Mouse (Mus musculus) frontal cortex, postnatal 10 days (tissue): ENCODE results near the gene Zcchc8.

Source experiments
- DNase-seq, 2 experiments: peaks; one replicate each; pipeline ENCODE4 v3.0.0; 2022; ENCODE audit warnings: low spot score in 2 of 2, mixed read lengths in 1 of 2

Zcchc8 gene

DNA sequence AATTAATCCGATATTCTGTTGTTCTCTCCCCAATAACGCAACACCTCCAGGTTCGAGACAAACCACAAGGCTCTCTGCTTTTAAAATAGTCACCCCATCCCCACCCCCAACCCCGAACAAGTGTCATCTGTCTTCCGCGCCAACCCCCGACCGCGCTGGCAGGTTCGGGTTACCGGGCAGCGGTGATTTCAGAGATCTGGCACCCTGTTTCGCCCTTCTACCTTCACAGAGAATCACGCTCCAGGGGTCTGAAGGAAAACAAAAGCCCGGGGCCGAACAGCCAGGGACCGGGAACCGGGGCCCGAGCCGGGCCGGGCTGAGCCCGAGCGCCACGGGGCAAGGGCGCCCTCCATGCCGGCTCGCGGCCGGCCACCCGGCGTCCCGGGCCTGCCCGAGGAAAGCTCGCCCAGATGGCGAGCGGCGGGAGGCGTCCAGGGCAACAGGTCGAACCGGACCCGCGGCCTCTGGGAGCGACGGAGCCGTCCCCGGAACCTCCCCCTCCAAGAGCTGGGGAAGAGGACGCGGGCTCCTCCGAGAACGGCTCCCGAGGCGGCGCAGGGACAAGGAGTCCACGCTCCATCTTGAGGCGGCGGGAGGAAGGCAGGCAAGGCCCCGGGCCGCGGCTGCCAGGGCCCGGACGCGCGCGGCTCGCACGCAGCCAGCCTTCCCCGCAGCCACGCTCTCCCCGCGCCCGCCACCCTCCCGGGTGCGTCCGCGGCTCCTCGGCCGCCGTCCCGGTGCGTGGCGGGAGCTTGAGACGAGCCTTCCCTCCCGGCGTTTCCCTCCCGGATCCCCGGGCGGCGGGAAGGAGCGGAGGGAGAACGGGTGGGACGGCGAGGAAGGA is 37.3 kb downstream of the Zcchc8 start:
- DNase-seq = peak; percentile 26 to 56

DNA sequence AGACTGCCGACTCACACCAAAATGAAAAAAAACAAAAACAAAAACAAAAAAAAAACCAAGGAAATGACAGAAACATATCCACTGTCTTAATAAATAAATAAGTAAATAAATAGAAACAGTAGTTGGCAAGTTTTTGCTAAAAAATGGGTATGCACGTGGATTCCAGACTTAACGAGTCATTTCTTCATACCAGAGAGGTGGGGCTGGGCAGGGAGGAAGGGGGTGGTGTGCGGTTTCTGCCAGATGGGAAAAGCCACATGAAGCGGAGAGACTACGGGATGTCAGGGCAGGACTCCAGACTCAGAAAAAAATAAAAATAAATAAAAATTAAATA is 37.9 kb downstream of the Zcchc8 start:
- peak; percentile 28 to 39 for DNase-seq

DNA sequence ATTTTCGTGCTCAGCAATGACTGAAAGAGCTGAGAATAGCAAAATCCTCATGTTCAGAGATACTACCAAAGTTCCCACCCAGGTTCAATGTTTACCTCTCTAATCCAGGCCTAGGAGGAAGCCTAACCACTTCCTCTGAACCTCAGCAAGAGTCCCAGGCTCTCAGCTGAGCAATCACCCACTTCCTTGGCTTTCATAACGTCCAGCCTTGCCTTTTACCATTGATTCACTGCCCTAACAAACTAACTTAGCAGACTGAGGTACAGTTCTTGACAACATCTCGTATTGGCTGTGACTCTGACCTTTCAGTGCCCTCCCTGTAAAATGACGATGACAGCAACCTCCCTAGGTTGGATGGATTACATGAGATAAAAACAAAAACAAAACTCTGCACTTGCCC is 38.5 kb downstream of the Zcchc8 start:
- no peak for DNase-seq

DNA sequence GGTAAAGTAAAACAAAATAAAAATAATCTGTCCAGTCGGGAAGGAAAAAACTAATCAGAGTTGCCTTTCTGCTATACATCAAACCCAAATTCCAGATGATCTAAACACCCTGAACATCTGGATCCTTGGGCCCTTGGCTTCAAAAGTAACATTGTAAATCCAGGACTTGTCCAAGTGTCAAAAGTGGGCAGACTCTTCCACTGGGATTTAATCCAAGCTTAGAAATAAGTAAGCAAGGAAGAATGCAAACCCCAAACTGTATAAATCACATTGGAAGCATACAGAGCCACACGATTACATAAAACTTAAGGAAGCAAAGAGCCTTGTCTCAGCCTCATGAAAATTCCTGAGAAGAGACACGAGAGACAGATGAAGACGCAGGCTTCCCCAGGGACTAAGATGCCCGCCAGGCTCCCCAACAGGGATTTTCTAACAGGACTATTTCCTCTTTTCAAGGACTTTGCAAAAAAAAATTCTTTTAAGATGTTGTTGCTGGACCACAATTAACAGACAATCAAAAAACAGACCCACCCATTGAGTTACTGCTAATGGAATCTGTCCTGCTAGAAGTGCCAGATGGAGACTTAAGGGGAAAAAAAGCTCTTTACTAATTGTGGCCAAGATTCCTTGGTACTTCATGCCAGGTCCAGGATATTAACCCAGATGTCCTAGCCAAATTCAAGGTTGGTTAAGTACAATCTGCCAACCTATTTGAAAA is 41.2 kb downstream of the Zcchc8 start:
- DNase-seq = no peak

DNA sequence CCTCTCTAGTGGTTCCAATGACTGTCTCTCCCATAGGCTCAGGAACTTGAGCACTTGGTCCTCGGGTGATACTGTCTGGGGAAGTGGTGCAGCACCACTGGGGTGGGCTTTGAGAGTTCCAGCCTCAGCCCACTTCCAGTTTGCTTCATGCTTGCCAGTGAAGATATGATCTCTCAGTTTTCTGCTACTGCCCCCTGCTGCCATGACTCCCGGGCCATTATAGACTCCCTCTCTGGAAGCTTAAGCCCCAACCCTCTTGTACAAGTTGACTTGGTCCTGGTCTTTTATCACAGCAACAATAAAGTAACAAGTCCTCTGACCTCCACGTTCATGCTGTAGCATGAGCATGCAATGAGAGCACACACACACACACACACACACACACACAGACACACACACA is 41.8 kb downstream of the Zcchc8 start:
- DNase-seq = no peak

DNA sequence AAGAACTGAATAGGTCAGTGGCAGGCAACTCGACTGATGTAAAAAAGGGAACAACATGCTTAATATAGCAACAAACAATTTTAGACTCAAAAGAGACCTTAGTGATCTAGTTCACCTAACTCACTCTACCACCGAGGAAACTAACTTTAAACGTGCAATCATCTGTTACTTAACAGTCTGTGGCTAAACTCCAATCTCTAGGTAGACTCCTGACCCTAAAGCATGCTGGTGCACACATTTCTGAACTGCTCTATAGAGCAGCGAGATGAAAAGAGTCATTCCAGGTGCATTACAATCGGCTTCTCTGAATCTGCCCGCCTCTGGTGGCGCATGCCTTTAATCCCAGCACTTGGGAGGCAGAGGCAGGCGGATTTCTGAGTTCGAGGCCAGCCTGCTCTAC is 45.2 kb downstream of the Zcchc8 start:
- no peak for DNase-seq

DNA sequence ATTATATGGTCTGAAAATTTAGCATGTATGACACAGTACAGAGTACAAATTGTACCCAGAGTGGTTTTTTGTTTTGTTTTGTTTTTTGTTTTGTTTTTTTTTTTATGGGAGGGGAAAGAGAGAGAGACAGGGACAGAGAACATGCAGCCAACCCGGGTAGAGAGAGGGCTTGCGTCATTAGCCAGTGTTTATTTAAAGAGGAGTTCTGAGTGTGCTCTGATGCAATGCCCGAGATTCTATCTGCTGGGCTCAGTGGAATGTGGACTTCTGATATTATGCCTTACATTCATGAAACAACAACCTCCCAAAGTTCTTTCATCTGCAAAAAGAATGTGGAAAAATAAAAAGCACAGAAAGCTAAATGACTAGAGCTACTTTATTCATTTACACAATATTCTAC is 45.7 kb downstream of the Zcchc8 start:
- DNase-seq = no peak

DNA sequence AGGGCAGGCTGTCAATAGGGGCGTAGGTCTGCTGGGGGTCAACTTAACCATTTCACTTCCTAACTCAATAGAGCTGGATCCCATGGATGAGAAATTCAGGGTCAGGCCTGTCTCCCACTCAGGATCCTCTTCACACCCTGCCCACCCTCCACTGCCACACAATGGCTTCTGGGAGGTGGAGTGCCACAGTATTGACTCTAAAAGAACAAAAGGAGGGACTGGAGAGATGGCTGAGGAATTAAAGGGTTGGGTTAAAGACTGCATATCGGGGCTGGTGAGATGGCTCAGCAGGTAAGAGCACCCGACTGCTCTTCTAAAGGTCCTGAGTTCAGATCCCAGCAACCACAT is 49.5 kb downstream of the Zcchc8 start:
- DNase-seq = no peak

DNA sequence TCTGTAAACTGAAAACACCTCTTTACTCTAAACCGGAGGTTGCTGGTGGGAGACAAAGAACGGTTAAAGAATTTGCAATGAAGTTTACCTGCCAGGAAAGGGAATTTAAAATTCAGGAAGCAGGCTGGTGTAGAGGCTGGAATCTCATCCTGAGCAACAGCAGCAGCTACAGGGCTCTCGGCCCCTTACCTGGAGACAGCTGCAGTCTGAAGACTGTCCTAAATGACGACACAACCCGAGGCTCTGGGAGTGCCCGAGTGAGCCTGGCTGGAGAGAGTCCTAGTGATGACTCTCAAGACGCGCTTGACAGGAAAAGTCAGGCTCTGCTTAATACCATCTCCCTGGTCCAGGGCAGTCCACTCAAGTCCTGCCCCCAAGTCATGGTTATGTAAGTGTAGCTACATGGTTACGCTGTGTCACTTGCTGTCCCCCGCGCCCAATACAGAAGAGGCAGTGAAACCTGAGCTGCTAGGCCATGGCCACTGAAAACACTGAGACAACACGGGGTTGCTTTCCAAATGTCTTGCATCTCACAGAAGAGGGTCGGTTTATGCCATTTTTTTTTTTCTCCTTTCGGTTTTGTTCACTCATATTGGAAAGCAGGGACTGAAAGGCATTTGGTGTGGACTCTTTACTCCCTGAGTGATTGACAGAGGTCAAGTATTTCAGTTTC is 50.0 kb downstream of the Zcchc8 start:
- no peak for DNase-seq

DNA sequence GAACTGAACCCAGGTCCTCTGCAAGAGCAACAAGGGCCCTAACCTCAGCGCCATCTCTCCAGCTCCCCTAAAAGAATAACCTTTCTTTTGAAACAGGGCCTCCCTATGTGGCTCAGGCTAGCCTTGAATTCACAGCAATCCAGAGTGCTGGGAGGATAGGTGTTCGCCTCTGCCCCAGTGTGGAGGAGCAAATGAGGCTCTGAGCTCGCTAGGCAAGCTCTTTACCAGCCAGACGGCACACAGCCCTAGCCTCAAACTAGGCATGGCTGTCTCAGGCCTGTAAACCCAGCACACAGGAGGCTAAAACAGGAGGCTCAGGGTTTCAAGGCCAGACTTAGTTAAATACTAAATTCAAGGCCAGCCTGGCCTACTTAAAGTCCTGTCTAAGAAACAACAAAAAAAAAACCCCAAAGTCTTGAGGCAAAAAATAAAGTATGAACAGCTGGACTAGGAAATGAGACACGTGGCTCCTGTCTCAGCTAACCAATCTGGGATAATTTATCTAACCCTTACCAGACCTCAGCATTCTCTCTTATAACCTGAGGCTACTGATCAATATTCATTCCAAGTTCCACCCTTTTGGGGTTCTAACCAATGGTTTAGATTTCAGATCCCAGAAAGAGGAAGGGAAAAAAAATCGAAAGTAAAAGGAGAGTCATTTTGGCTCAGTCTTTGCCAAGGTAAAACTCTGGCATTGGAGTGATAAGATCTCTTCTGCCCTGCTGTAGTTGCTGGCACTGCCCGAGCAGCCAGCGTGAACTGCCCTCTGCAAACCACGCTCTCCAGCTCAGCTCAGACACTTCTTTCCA is 50.7 kb downstream of the Zcchc8 start:
- no peak for DNase-seq

DNA sequence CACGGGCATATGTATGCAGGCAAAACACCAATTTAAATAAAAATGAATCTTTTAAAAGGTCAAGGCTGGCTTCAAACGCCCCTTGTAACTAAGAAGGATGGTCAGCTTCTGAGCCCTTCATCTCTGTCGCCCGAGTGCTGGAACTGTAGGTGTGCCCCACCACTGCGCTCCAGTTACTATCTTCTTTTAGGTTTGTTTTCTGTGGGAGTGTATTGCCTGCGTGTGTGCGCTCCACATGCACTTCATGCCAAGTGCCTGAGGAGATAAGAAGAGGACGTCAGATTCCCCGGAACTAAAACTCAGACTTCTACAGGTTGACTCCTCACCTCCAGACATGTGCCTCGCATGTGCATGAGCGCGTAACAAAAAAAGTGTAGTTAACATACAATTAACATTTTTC is 53.0 kb downstream of the Zcchc8 start:
- DNase-seq = no peak

DNA sequence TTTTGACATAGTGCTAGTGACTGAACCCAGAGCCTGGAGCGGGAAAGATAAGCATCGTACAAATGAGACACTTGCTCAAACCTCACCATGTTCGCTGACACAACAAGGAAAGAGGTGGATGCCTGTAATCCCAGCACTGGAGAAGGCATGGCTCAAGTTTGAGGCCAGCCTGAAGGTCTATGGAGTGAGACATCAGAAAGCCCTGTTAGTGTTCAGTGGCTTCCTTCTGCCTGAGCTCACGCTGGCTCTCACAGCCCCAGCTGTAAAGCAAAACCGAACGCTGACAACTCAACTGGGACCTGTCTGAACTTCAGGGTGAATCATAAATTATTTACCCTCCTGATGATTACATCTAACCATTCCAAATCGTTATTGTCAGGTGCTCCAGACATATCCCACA is 54.9 kb downstream of the Zcchc8 start:
- DNase-seq = no peak

DNA sequence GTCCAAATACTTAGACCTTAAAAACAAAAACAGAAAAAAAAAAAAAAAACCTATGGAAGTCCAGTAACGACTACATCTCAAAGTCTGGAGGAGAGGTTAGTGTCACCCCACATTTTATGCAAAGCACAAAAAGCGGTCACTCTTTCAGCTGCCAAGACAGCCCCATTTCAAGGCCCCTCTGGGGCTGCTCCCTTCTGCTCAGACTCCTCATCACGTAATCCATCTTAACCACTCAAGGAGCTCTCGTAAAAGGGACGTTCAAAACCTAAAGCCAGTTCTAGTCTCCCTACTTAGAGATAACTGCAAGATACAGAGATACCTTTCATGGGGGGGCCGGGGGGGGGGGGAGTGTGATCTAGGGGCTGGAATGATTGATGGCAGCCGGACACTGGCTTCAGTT is 56.6 kb downstream of the Zcchc8 start:
- no peak for DNase-seq

DNA sequence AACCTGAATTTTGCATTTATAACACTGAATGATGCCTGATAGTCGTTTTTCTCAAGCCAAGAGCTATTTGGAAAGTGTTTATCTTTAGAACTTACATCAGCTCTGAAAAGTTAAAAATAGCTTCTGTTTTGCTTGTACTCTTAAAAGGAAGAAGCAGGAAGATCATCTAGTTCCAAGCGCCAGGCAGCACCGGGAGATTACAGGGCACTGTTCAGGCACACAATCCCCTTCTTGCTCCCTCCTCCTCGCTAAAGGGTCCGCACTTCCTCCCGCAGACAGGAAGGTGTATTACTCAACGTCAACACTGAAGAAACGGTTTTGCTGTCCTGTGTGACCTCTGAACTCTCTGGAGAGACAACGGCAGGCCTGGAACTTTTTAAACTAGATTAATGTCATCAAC is 58.8 kb downstream of the Zcchc8 start:
- no peak for DNase-seq

DNA sequence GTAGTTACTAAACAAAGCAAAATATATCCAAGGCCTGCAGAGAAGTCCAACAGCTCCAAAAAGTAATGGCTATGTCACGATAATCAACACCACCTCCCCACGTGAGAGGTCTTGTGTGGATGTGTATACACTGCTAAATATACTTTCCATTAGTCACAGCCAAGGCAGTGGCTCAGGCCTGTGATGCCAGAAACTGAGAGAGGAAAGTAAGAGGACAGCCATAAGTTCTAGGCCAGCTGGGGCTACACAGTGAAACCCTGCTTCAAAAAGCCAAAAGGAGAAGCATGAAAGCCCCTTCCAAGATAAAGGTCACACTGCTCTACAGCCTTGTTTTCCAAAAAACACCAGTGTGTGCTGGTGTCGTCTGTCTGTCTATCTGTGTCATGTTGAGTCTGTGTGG is 59.3 kb downstream of the Zcchc8 start:
- DNase-seq = no peak

DNA sequence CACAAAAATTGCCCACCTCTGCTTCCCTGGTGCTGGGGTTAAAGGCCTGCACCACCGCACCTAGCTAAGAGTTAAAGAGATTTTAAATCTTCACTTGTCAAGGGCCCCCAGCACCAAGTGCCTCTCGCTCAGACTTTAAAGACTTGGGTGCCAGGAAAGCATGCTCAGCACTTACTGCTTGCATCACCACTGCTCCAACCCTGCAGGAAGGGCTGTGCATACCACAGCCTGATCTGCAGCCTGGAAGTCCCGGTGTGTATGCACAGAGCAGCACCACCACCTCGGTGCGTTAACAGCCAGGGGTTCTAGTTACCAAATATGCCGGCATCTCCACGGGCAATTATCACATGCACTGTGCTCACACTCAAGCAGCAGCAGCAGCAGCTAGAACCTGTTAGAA is 63.2 kb downstream of the Zcchc8 start:
- DNase-seq = no peak

DNA sequence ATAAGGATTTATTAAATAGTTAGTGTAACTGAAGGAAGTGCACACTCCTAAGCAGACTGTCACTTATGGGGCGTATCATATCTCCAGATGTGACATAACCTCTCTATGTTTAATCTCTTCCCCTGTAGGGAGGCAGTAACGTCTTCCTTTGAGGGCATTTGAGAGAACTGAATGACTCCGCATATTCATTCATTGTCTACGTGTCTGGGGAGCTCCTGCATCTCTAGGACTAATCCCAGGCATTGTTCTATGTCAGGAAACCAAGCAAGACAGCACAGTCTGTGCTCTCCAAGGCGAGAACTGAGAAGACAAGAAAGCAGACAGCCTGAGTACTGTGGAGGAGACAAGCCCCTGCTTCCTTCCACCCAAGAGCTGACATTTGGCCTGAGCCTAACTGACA is 66.0 kb downstream of the Zcchc8 start:
- DNase-seq = no peak

DNA sequence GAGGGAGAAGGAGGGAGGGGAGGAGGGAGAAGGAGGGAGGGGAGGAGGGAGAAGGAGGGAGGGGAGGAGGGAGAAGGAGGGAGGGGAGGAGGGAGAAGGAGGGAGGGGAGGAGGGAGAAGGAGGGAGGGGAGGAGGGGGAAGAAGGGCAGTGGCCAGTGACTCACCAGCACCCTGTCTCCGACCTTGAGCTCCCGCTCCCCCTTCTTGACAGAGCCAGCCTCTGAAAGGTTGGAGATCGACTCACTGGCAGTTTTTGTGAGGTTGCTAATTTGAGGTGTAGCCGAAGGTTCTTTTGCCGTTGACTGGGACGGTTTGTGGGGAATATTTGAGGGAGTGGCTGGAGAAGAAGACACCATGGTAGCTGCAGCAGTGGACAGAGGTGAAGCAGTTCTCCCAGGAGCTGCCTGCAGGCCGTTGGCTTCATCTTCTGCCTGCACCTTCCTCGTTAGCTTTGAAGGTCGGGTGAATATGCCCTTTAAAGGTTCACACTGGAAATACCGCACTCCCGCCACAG is 67.6 kb downstream of the Zcchc8 start:
- DNase-seq = no peak

DNA sequence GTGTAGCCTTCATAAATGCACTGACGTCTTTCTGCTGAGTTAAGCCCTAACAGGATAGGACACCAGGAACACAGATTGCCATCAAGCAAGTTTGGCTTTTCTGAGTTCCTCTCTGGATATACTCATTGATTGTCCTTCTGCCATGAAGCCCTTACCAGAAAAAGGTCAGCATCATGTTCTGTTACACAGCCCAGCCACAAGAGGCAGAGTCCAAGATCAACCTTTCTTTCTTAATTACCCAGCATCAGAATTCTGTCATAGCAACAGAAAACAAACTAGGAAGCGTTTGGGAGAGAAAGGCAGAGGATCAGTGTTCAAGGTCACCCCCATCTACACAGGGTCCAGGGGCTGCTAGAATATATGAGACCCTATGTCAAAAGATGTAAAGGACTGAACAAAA is 70.1 kb downstream of the Zcchc8 start:
- no peak for DNase-seq
